Mouse (Mus musculus) intestine, embryonic 14.5 days (tissue): ENCODE results near the gene 0610030E20Rik. TPM values are rescaled to one million over a fixed set of nuclear protein-coding genes. Genes with fewer than 3 reads are reported as not detected.
A peak's percentile ranks its signal among the peaks of the same experiment; 100 is the strongest.

Source experiments
- ATAC-seq: fragments of 200-750 bp; cut with Nextera tagmentation; replicated peaks from 2 replicates; pipeline ENCODE4 v1.8.0; 2017; ENCODE audit warnings: low read depth, moderate number of reproducible peaks, moderate TSS enrichment, moderate library complexity; ENCODE audit not compliant: low FRiP score, low TSS enrichment
- DNase-seq: peaks from one replicate; pipeline ENCODE4 v3.0.0-alpha.2; 2018; ENCODE audit warnings: low spot score
- H3K27ac ChIP-seq: fragments of 300-500 bp; sonication (generic); 2 replicates; pipeline ENCODE4 v1.5.1; 2014; ENCODE audit warnings: low read depth, mild to moderate bottlenecking, control low read depth
- H3K27me3 ChIP-seq: fragments of 300-500 bp; sonication (generic); replicated peaks from 2 replicates; pipeline ENCODE4 v1.6.1; 2014; ENCODE audit warnings: low read length, control low read depth; ENCODE audit not compliant: control insufficient read depth, insufficient read depth
- H3K36me3 ChIP-seq: fragments of 300-500 bp; sonication (generic); 2 replicates; pipeline ENCODE4 v1.6.1; 2014; ENCODE audit warnings: low read length, control low read depth; ENCODE audit not compliant: control insufficient read depth, insufficient read depth
- H3K4me1 ChIP-seq: fragments of 300-500 bp; sonication (generic); replicated peaks from 2 replicates; pipeline ENCODE4 v1.6.1; 2014; ENCODE audit warnings: low read length, control low read depth, mixed read lengths; ENCODE audit not compliant: control insufficient read depth, insufficient read depth
- H3K4me2 ChIP-seq: fragments of 300-500 bp; sonication (generic); 2 replicates; pipeline ENCODE4 v1.6.1; 2014; ENCODE audit warnings: low read length
- H3K4me3 ChIP-seq: fragments of 300-500 bp; sonication (generic); 2 replicates; pipeline ENCODE4 v1.5.1; 2014; ENCODE audit warnings: low read depth, low read length, control low read depth, mixed read lengths
- H3K9ac ChIP-seq: fragments of 300-500 bp; sonication (generic); 2 replicates; pipeline ENCODE4 v1.6.1; 2014; ENCODE audit warnings: mild to moderate bottlenecking, low read length
- H3K9me3 ChIP-seq: fragments of 300-500 bp; sonication (generic); 2 replicates; pipeline ENCODE4 v1.6.1; 2016; ENCODE audit warnings: low read length, control low read depth; ENCODE audit not compliant: control insufficient read depth
- WGBS: fragments of 180-500 bp; shearing (Covaris S2); extraction: QIAGEN DNeasy Blood & Tissue Kit; methylation state at CpG from one replicate; pipeline ENCODE4 v1.1.7; 2014; 5-methylcytosine and 5-hydroxymethylcytosine counted together
- polyA plus RNA-seq: library from polyadenylated mRNA; unstranded; fragments of >200 nt; fragmentation: Nextera tagmentation; extraction: Ambion mirVana; gene quantifications from 2 replicates; pipeline ENCODE4 v1.2.1, GENCODE M21; 2014

Gene 0610030E20Rik
- polyA plus RNA-seq, 1 experiment from 2014 or later, result 25.0 TPM

- Histone ChIP-seq H3K27me3 (no peaks in the 10 kb centered on the region), H3K9me3 (no peaks in the 10 kb centered on the region), H3K36me3 (peaks cover 26% of the 10 kb centered on the region), H3K4me2 (peak overlapping the region; percentile 72), H3K4me3 (peak overlapping the region; percentile 84), H3K9ac (peak overlapping the region; percentile 55), H3K27ac (no peak overlapping the region), H3K4me1 (peaks cover 23% of the 10 kb centered on the region)
- no peak for ATAC-seq
- DNase-seq, result no peak
- WGBS, result 55% methylated on average over 5 of the region's 5 CpGs
Observed at GRCm38 (mm10) chr6:72361121-72361551, 14.0 kb downstream of the 0610030E20Rik start.

- Histone ChIP-seq H3K9ac (peak overlapping the region; percentile 55), H3K4me2 (peak overlapping the region; percentile 72), H3K9me3 (no peaks in the 10 kb centered on the region), H3K36me3 (peaks cover 26% of the 10 kb centered on the region), H3K4me1 (peaks cover 18% of the 10 kb centered on the region), H3K27ac (peak overlapping the region; percentile 47), H3K27me3 (no peaks in the 10 kb centered on the region), H3K4me3 (peak overlapping the region; percentile 84)
- ATAC-seq, result peak; percentile 98
- DNase-seq, result peak; percentile 91
- under 1% methylated on average over 42 of the region's 42 CpGs for WGBS
Observed at GRCm38 (mm10) chr6:72362132-72363028, 15.3 kb downstream of the 0610030E20Rik start.

- DNase-seq, result no peak
- no peak overlapping the region for H3K27ac ChIP-seq
- H3K4me1 ChIP-seq, result peaks cover 17% of the 10 kb centered on the region
- no peak overlapping the region for H3K4me2 ChIP-seq
- H3K36me3 ChIP-seq, result peaks cover 13% of the 10 kb centered on the region
- no peaks in the 10 kb centered on the region for H3K9me3 ChIP-seq
- H3K27me3 ChIP-seq, result no peaks in the 10 kb centered on the region
- H3K4me3 ChIP-seq, result no peak overlapping the region
- no peak overlapping the region for H3K9ac ChIP-seq
- 47% methylated on average over 7 of the region's 7 CpGs for whole genome bisulfite sequencing
- no peak for ATAC-seq
Observed at GRCm38 (mm10) chr6:72364009-72364408, 16.9 kb downstream of the 0610030E20Rik start.

- H3K9me3 ChIP-seq, result no peaks in the 10 kb centered on the region
- H3K4me2 ChIP-seq, result no peak overlapping the region
- 78% methylated on average over 6 of the region's 6 CpGs for WGBS
- H3K9ac ChIP-seq, result no peak overlapping the region
- no peaks in the 10 kb centered on the region for H3K27me3 ChIP-seq
- H3K36me3 ChIP-seq, result peaks cover 3% of the 10 kb centered on the region; the same call in 1 of the 2 replicates
- H3K4me3 ChIP-seq, result no peak overlapping the region
- no peak for ATAC-seq
- H3K27ac ChIP-seq, result no peak overlapping the region
- DNase-seq, result no peak
- H3K4me1 ChIP-seq, result peaks cover 17% of the 10 kb centered on the region
Observed at GRCm38 (mm10) chr6:72364985-72365384, 17.9 kb downstream of the 0610030E20Rik start.

GRCm38 (mm10) chr6:72366304-72366703 is 19.2 kb downstream of the 0610030E20Rik start:
- H3K4me3 ChIP-seq, result no peak overlapping the region
- H3K9ac ChIP-seq, result no peak overlapping the region
- ATAC-seq (no peak), DNase-seq (no peak)
- H3K27ac ChIP-seq, result no peak overlapping the region
- H3K36me3 ChIP-seq, result no peaks in the 10 kb centered on the region
- H3K4me2 ChIP-seq, result no peak overlapping the region
- H3K27me3 ChIP-seq, result no peaks in the 10 kb centered on the region
- H3K9me3 ChIP-seq, result no peaks in the 10 kb centered on the region
- WGBS, result 61% methylated on average over 3 of the region's 3 CpGs
- H3K4me1 ChIP-seq, result peaks cover 7% of the 10 kb centered on the region

- Histone ChIP-seq H3K4me3 (no peak within 1 kb of the TSS), H3K4me1 (peaks cover 6% of the 10 kb centered on the region; the same call in 1 of the 2 replicates), H3K4me2 (no peak within 1 kb of the TSS), H3K27ac (no peak within 1 kb of the TSS), H3K9ac (no peak within 1 kb of the TSS), H3K27me3 (no peaks in the 10 kb centered on the region), H3K9me3 (no peaks in the 10 kb centered on the region), H3K36me3 (no peaks in the 10 kb centered on the region)
- ATAC-seq, result no peak
- DNase-seq, result no peak
- 75% methylated on average over 4 of the region's 4 CpGs for WGBS
Observed at GRCm38 (mm10) chr6:72366844-72367443, 19.8 kb downstream of the 0610030E20Rik start, which contains the start of gene Rnf181. Gene Rnf181, minus strand, starts transcription at chr6:72366956.

GRCm38 (mm10) chr6:72367460-72367974 is 20.4 kb downstream of the 0610030E20Rik start:
- Histone ChIP-seq H3K27me3 (no peaks in the 10 kb centered on the region), H3K27ac (no peak overlapping the region), H3K4me2 (no peak overlapping the region), H3K9ac (no peak overlapping the region), H3K4me1 (peaks cover 6% of the 10 kb centered on the region; the same call in 1 of the 2 replicates), H3K4me3 (no peak overlapping the region), H3K9me3 (no peaks in the 10 kb centered on the region), H3K36me3 (no peaks in the 10 kb centered on the region)
- WGBS, result 82% methylated on average over 4 of the region's 4 CpGs
- DNase-seq (no peak), ATAC-seq (no peak)

- 81% methylated on average over 4 of the region's 4 CpGs for WGBS
- no peak overlapping the region for H3K4me2 ChIP-seq
Observed at GRCm38 (mm10) chr6:72369557-72369956, 22.4 kb downstream of the 0610030E20Rik start.

More at GRCm38 (mm10) chr6:72369557-72369956, 22.4 kb downstream of the 0610030E20Rik start:
- Histone ChIP-seq H3K9ac (no peak overlapping the region), H3K27ac (no peak overlapping the region), H3K27me3 (no peaks in the 10 kb centered on the region), H3K4me1 (peaks cover 6% of the 10 kb centered on the region; the same call in 1 of the 2 replicates), H3K9me3 (no peaks in the 10 kb centered on the region), H3K36me3 (no peaks in the 10 kb centered on the region), H3K4me3 (no peak overlapping the region)
- DNase-seq, result no peak
- ATAC-seq, result no peak
